Mouse (Mus musculus): ENCODE measurements around the gene 1810010H24Rik.

DNA sequence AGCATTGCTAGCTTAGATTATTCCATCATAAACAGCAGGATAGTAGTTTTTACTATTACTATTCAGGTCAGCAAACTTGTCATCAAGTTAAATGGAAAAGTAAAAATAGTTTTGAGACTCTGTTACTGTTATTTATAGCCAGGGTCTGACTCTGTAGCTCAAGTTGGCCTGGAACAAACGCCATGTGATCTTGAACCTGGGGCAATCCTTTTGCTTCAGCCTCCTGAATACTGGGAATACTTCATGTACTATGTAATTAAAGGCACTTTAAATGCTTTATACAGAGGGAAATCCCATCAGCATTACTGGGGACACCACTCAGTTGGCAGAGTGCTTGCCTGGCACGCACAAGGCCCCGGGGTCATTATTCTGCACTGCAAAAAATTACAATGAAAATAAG is 37.6 kb downstream of the 1810010H24Rik start:
- TF ChIP-seq HCFC1 (IDR thresholded peaks at IDR 0.05; ENCODE audit: borderline replicate concordance, insufficient read depth, low read length) = no peak
- TF ChIP-seq MAFK (IDR thresholded peaks at IDR 0.05; ENCODE audit: insufficient read depth, low read depth, low read length) = no peak
- no peak for TF ChIP-seq ZNF384 (IDR thresholded peaks at IDR 0.05; ENCODE audit: low read depth, low read length)
- no peak for TF ChIP-seq ZC3H11A (IDR thresholded peaks at IDR 0.05; ENCODE audit: borderline replicate concordance, low read depth, low read length)
- TF ChIP-seq CHD2 (IDR thresholded peaks at IDR 0.05; ENCODE audit: low read depth, low read length) = no peak

Data from ES-E14 (cell line).